Mouse (Mus musculus): ENCODE measurements around the gene Dhtkd1. TPM values are rescaled to one million over a fixed set of nuclear protein-coding genes. Genes with fewer than 3 reads are reported as not detected.

Gene Dhtkd1
- 0.82 and 1.1 TPM in 2 replicates for polyA plus RNA-seq (2015; fragmentation: Nextera tagmentation; extraction: Ambion mirVana)

DNA sequence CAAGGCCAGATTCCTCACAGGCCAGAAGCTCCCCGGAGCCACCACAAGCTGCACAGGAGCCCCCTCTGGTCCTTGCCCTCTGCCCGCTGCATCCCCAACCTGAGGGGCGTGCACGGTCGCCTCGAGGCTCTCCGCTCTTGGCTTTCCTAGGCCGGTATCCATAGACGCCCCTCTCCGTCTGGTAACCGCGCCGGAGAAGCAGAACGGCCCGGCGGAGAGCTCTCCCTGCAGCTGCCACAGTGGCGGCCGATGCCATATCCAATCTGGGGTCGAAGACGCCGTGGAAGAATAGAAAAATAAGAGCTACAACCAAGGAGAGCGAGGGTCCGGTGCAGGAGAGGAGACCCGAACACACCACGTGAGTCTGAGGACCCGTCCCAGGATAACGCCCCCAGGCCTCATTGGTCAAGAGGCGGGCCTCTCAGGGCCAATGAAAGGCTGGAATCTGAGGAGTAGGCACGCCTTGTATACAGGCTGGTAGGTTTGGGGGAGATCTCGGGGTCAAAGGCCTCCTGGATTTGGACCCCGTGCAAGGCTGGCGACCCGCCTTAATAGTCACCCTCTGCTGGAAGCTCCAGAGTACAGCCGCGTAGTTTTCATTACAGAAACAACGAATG lies at the start of gene Dhtkd1:
Dhtkd1 (minus strand) TSS at position 377 of the 617 bp plus-strand sequence.

DNA sequence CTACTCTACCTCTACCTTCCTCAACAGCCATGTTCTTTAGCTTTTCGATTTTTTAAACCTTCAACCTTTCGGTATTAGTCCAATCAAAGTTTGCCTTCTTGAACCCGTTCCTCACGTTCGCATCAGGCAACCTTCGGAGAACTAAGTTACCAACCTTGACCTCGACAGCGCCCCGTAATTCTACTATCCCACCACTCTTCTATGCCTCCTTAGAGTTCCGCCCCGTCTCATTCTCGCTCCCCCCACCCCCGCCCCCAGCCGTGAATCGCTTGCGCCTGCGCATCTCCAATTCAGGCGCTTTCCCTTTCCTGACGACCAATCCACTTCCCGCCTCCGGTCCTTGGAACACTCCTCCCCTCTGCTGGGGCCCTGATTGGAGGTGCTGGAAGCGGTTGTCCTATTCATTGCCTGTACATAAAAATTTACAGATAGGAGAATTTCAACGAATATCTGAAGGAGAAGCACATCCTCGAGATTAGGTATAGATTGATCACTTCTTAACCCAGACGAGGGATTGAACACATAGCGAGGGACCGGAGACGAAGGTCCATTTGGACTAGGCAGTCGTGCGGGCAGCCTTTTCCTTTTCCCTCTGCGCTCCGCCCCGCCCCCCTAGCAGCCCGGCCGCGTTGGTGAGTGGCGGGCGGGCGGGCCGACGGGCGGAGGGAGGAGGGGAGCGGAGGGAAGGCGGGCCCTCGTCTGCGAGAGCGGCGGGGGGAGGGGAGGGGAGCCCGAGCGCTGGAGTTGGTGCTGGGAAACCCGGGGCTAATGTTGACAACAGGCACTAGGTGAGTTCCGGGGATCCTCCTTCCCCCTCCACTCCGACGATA lies 8.4 kb upstream of the Dhtkd1 start, which contains the start of gene Upf2:
Upf2 (plus strand) TSS at position 704 of the 830 bp plus-strand sequence.

DNA sequence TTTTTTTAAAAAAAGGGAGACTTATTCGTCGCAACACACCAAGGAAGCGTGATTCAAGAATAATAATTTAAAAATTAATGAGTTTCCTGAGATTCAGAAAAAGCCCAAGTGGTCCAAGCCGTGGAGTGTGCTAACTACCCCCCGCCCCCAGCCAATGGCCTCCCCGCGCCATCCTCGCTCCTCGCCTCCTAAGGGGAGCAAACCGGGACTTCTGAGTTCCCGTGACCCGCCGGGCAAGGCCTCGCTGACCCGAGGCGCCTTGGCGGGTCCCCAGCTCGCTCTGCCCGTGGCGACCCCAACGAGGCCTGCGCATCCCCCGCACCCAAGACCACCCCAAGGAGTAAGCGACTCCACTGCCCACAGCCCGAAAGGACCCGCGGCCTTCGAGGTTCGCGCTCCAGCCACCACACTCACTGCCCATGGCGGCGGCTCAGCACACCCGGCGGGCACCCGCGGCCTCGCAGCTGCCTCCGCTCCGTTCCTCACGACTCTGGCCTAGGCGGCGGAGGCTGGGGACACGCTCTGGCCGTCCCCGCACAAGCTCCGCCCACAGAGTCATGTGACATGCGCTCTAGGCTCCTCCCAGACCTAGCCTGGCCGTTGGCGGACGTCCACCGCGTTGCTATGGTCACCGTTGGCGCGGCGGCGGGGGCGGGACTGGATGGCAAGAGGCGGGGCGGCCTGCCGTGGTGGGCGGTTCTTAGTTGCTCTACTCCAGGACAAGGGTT lies 47.6 kb downstream of the Dhtkd1 start, which contains the start of gene Sec61a2:
Sec61a2 (minus strand) TSS at position 590 of the 728 bp plus-strand sequence.

DNA sequence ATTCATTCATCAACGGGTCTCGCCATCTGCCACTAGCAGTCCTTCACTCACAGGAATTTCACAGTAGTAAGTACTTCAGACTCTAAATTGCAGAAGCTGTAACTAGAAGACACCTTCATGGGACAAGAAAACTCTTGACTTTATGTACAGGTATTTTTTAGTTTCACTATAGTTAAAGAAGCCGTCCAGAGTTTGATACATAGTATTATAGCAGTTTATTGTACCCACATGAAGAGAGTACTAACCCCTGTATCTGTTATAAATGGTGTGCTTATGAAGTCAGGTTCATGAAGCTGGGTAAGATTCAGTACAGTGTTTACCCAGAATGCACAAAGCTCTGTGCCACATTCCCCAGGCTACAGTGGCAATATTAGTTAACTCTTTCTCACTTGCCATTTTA lies 79.8 kb downstream of the Dhtkd1 start, which contains the start of gene Gm13199:
Gm13199 (minus strand) TSS at position 101 of the 400 bp plus-strand sequence.

Other genes starting within 250 kb of the Dhtkd1 start
- gene Camk1d, start 228.3 kb downstream of the Dhtkd1 start, polyA plus RNA-seq (2015; fragmentation: Nextera tagmentation; extraction: Ambion mirVana) = 4.3 and 5.0 TPM in 2 replicates
- 49.0 and 53.2 TPM in 2 replicates for gene Nudt5, start 97.8 kb downstream of the Dhtkd1 start, polyA plus RNA-seq (2015; fragmentation: Nextera tagmentation; extraction: Ambion mirVana)
- gene Cdc123, start 97.6 kb downstream of the Dhtkd1 start, polyA plus RNA-seq (2015; fragmentation: Nextera tagmentation; extraction: Ambion mirVana) = 176 and 192 TPM in 2 replicates
- gene Gm13199, start 79.9 kb downstream of the Dhtkd1 start, polyA plus RNA-seq (2015; fragmentation: Nextera tagmentation; extraction: Ambion mirVana) = 0.59 and 1.0 TPM in 2 replicates
- 18.3 and 20.7 TPM in 2 replicates for gene Sec61a2, start 47.4 kb downstream of the Dhtkd1 start, polyA plus RNA-seq (2015; fragmentation: Nextera tagmentation; extraction: Ambion mirVana)
- gene Upf2, start 8.7 kb upstream of the Dhtkd1 start, polyA plus RNA-seq (2015; fragmentation: Nextera tagmentation; extraction: Ambion mirVana) = 6.8 and 6.9 TPM in 2 replicates
- gene Proser2, start 187.4 kb upstream of the Dhtkd1 start, polyA plus RNA-seq (2015; fragmentation: Nextera tagmentation; extraction: Ambion mirVana) = 2.8 and 3.2 TPM in 2 replicates

All from spleen, postnatal 0 days (tissue).